Mouse (Mus musculus): ENCODE data around the gene Rlf. TPM values are rescaled to one million over a fixed set of nuclear protein-coding genes. Genes with fewer than 3 reads are reported as not detected.
"Not testable (repeated sequence)": the region's sequence is repeated elsewhere in the genome, so short reads cannot be mapped to it uniquely, and the experiment has no call there.

The Rlf gene
- polyA plus RNA-seq, 1 experiment from 2014 or later: 36.7 TPM

GRCm38 (mm10) chr4:121213936-121214792 is 720 bp downstream of the Rlf start:
- no peaks in the 10 kb centered on the region for H3K9me3 ChIP-seq
- peak overlapping the region; percentile 84 for H3K4me3 ChIP-seq (replicated peaks)
- no peaks in the 10 kb centered on the region for H3K36me3 ChIP-seq
- no peaks in the 10 kb centered on the region for H3K27me3 ChIP-seq
- H3K4me1 ChIP-seq (replicated peaks): peaks cover 18% of the 10 kb centered on the region
- peak overlapping the region; percentile 96 for H3K9ac ChIP-seq (replicated peaks)
- peak overlapping the region; percentile 90 for H3K4me2 ChIP-seq
- 2% methylated on average over 35 of the region's 36 CpGs for WGBS
- H3K27ac ChIP-seq: peak overlapping the region; percentile 94
- ATAC-seq (ENCODE audit: insufficient number of reproducible peaks, insufficient read depth, low FRiP score, low TSS enrichment, low read depth): peak; percentile 80

DNA sequence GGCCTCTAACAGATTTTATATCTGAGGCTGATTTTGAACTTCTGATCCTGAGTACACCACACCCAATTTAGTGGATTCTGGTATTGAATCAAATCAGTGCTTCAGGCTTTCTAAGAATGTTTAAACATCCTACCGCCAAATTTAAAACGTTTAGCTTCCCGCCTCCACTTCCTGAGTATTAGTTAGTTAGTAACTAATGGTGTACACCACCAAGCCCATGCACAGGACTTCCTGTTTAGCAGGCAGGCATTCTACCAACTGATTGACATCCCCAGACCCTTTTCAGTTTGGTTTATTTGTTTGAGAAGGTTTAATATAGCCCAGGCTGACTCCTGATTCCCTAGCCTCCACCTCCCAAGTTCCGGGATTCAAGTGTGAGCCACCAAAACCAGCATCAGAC is 6.0 kb downstream of the Rlf start:
- Histone ChIP-seq H3K4me2 (no peak overlapping the region), H3K9me3 (no peaks in the 10 kb centered on the region), H3K9ac (replicated peaks) (no peak overlapping the region), H3K27me3 (no peaks in the 10 kb centered on the region), H3K36me3 (0 out of 2 replicates have a peak, but pooled peaks cover 2% of the 10 kb centered on the region), H3K4me1 (replicated peaks) (peaks cover 13% of the 10 kb centered on the region), H3K27ac (no peak overlapping the region), H3K4me3 (replicated peaks) (no peak overlapping the region)
- ATAC-seq (ENCODE audit: insufficient number of reproducible peaks, insufficient read depth, low FRiP score, low TSS enrichment, low read depth): no peak
- WGBS: 84% methylated on average over 4 of the region's 4 CpGs

- H3K4me3 ChIP-seq (replicated peaks): no peak overlapping the region
- H3K4me2 ChIP-seq: no peak overlapping the region
- no peaks in the 10 kb centered on the region for H3K9me3 ChIP-seq
- H3K27ac ChIP-seq: no peak overlapping the region
- 82% methylated on average over 4 of the region's 4 CpGs for WGBS
- H3K9ac ChIP-seq (replicated peaks): no peak overlapping the region
- H3K4me1 ChIP-seq (replicated peaks): no peaks in the 10 kb centered on the region
- no peaks in the 10 kb centered on the region for H3K27me3 ChIP-seq
- H3K36me3 ChIP-seq: peaks cover 8% of the 10 kb centered on the region; the same call in 1 of the 2 replicates
- ATAC-seq (ENCODE audit: insufficient number of reproducible peaks, insufficient read depth, low FRiP score, low TSS enrichment, low read depth): no peak
These were observed 17.0 kb downstream of the Rlf start for GRCm38 (mm10) chr4:121197856-121198255.

DNA sequence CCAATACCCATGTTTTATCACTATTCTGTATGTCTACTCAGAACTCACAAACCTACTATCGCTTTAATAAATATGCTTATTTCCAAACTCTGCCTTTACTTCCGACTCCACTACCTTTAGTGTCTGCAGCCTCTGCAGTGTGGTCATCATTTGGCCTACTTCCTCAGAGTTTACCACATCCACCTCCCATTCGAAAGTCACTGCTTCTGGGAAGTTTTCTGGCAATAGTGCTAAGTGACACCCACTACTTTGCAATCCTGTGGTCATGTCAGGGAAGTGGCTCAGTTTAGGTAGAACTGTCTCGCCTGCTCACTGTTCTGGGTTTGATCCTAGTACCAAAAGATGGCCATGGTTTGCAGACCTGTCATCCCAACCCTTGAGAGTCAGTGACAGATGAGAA is 17.9 kb downstream of the Rlf start:
- H3K9me3 ChIP-seq: no peaks in the 10 kb centered on the region
- 96% methylated on average over 4 of the region's 4 CpGs for WGBS
- no peaks in the 10 kb centered on the region for H3K27me3 ChIP-seq
- no peak overlapping the region for H3K27ac ChIP-seq
- peaks cover 8% of the 10 kb centered on the region; the same call in 1 of the 2 replicates for H3K36me3 ChIP-seq
- H3K4me1 ChIP-seq (replicated peaks): no peaks in the 10 kb centered on the region
- ATAC-seq (ENCODE audit: insufficient number of reproducible peaks, insufficient read depth, low FRiP score, low TSS enrichment, low read depth): no peak
- H3K9ac ChIP-seq (replicated peaks): no peak overlapping the region
- no peak overlapping the region for H3K4me3 ChIP-seq (replicated peaks)
- H3K4me2 ChIP-seq: no peak overlapping the region

GRCm38 (mm10) chr4:121196205-121196604 is 18.7 kb downstream of the Rlf start:
- H3K4me2 ChIP-seq: no peak overlapping the region
- no peak overlapping the region for H3K9ac ChIP-seq (replicated peaks)
- H3K36me3 ChIP-seq: peaks cover 8% of the 10 kb centered on the region; the same call in 1 of the 2 replicates
- H3K9me3 ChIP-seq: no peaks in the 10 kb centered on the region
- H3K4me1 ChIP-seq (replicated peaks): no peaks in the 10 kb centered on the region
- no peak for ATAC-seq (ENCODE audit: insufficient number of reproducible peaks, insufficient read depth, low FRiP score, low TSS enrichment, low read depth)
- H3K4me3 ChIP-seq (replicated peaks): no peak overlapping the region
- no peaks in the 10 kb centered on the region for H3K27me3 ChIP-seq
- H3K27ac ChIP-seq: no peak overlapping the region
- 93% methylated on average over 2 of the region's 2 CpGs for WGBS

- Histone ChIP-seq H3K27me3 (no peaks in the 10 kb centered on the region), H3K4me1 (replicated peaks) (no peaks in the 10 kb centered on the region), H3K9ac (replicated peaks) (no peak overlapping the region), H3K9me3 (no peaks in the 10 kb centered on the region), H3K27ac (no peak overlapping the region), H3K4me2 (no peak overlapping the region), H3K4me3 (replicated peaks) (no peak overlapping the region), H3K36me3 (peaks cover 11% of the 10 kb centered on the region)
- no peak for ATAC-seq (ENCODE audit: insufficient number of reproducible peaks, insufficient read depth, low FRiP score, low TSS enrichment, low read depth)
These were observed 20.1 kb downstream of the Rlf start for GRCm38 (mm10) chr4:121194736-121195135.

- WGBS: 95% methylated on average over 2 of the region's 2 CpGs
- H3K27ac ChIP-seq: no peak overlapping the region
- H3K9ac ChIP-seq (replicated peaks): no peak overlapping the region
- H3K9me3 ChIP-seq: no peaks in the 10 kb centered on the region
- no peak overlapping the region for H3K4me3 ChIP-seq (replicated peaks)
- H3K4me1 ChIP-seq (replicated peaks): no peaks in the 10 kb centered on the region
- no peak for ATAC-seq (ENCODE audit: insufficient number of reproducible peaks, insufficient read depth, low FRiP score, low TSS enrichment, low read depth)
- H3K4me2 ChIP-seq: no peak overlapping the region
- H3K27me3 ChIP-seq: no peaks in the 10 kb centered on the region
- peaks cover 28% of the 10 kb centered on the region for H3K36me3 ChIP-seq
These were observed 22.6 kb downstream of the Rlf start for GRCm38 (mm10) chr4:121192306-121192705.

DNA sequence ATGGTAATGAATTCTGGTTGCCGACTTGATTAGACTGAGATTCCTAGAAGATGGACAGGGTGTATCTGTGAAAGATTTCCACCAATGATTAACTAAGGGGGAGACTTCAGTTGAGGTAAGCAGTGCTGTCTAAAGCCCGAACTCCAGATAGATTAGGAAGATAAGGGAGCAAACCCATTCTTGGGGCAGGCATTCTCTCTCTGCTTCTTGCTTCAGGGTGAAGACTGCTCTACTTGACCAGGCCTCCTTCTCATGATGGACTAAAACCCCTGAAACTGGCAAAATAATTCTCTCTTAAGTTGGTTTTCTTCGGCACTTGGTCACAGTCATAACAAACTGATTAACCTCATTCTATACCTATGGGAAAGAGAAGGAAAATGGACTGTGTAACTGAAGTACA is 25.5 kb downstream of the Rlf start:
- no peak for ATAC-seq (ENCODE audit: insufficient number of reproducible peaks, insufficient read depth, low FRiP score, low TSS enrichment, low read depth)
- H3K36me3 ChIP-seq: peaks cover 45% of the 10 kb centered on the region
- H3K27ac ChIP-seq: no peak overlapping the region
- no peaks in the 10 kb centered on the region for H3K27me3 ChIP-seq
- H3K4me1 ChIP-seq (replicated peaks): no peaks in the 10 kb centered on the region
- H3K9ac ChIP-seq (replicated peaks): no peak overlapping the region
- H3K9me3 ChIP-seq: no peaks in the 10 kb centered on the region
- no peak overlapping the region for H3K4me3 ChIP-seq (replicated peaks)
- 95% methylated on average over 3 of the region's 3 CpGs for WGBS
- no peak overlapping the region for H3K4me2 ChIP-seq

- Histone ChIP-seq H3K4me2 (no peak overlapping the region), H3K27me3 (no peaks in the 10 kb centered on the region), H3K9ac (replicated peaks) (no peak overlapping the region), H3K36me3 (peaks cover 54% of the 10 kb centered on the region), H3K4me3 (replicated peaks) (no peak overlapping the region), H3K27ac (no peak overlapping the region), H3K9me3 (no peaks in the 10 kb centered on the region), H3K4me1 (replicated peaks) (no peaks in the 10 kb centered on the region)
- WGBS: 93% methylated on average over 3 of the region's 3 CpGs
- no peak for ATAC-seq (ENCODE audit: insufficient number of reproducible peaks, insufficient read depth, low FRiP score, low TSS enrichment, low read depth)
These were observed 35.2 kb downstream of the Rlf start for GRCm38 (mm10) chr4:121179669-121180068.

DNA sequence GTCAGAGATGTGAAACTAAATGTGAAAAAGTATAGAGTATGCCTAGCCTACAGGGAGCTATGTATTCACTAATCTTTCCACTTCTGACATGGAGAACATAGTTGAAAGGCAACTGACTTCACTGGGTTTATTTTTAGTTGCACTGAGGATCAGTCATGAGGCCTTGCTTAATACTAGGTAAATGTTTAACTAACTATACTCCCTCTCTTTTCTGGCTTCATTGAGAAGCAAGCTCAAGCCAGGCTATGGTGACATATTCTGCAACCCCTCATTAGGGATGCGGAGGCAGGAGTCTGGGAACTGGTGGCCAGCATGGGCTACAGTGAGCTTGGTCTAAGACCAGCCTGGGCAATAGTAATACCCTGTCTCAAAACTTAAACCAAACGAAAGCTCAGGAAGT is 47.2 kb downstream of the Rlf start:
- WGBS: 95% methylated on average over 2 of the region's 2 CpGs
- H3K4me2 ChIP-seq: no peak overlapping the region
- no peak overlapping the region for H3K4me3 ChIP-seq (replicated peaks)
- peaks cover 69% of the 10 kb centered on the region for H3K36me3 ChIP-seq
- H3K9ac ChIP-seq (replicated peaks): no peak overlapping the region
- H3K27me3 ChIP-seq: no peaks in the 10 kb centered on the region
- H3K27ac ChIP-seq: no peak overlapping the region
- ATAC-seq (ENCODE audit: insufficient number of reproducible peaks, insufficient read depth, low FRiP score, low TSS enrichment, low read depth): no peak
- peaks cover 4% of the 10 kb centered on the region; the same call in 1 of the 2 replicates for H3K9me3 ChIP-seq
- H3K4me1 ChIP-seq (replicated peaks): no peaks in the 10 kb centered on the region

GRCm38 (mm10) chr4:121166697-121167096 is 48.2 kb downstream of the Rlf start:
- H3K4me1 ChIP-seq (replicated peaks); ATAC-seq (ENCODE audit: insufficient number of reproducible peaks, insufficient read depth, low FRiP score, low TSS enrichment, low read depth); H3K27ac ChIP-seq; H3K4me2 ChIP-seq; H3K27me3 ChIP-seq; H3K4me3 ChIP-seq (replicated peaks); H3K9me3 ChIP-seq; H3K9ac ChIP-seq (replicated peaks): not testable (repeated sequence)
- H3K36me3 ChIP-seq: peaks cover 69% of the 10 kb centered on the region
- 85% methylated on average over 3 of the region's 5 CpGs for WGBS

Data from limb, embryonic 12.5 days (tissue).